Mouse (Mus musculus) right cerebral cortex, adult 2 months (tissue): ENCODE results near the gene Tal1.

Experiments used
- DNase-seq, 2 experiments: peaks; one replicate each; pipeline ENCODE4 v3.0.0; 2021 to 2022; ENCODE audit warnings: low spot score in 2 of 2

Gene Tal1

GRCm38 (mm10) chr4:115071668-115072067, 15.4 kb downstream of the Tal1 start:
- no peak for DNase-seq

- DNase-seq, result no peak
Measured at GRCm38 (mm10) chr4:115074789-115075188, 18.6 kb downstream of the Tal1 start.

- no peak for DNase-seq
Measured at GRCm38 (mm10) chr4:115075204-115075915, 19.1 kb downstream of the Tal1 start.

- peak in 1 of 2 experiments; percentile 17 for DNase-seq
Measured at GRCm38 (mm10) chr4:115078892-115079820, 22.9 kb downstream of the Tal1 start.

GRCm38 (mm10) chr4:115079821-115080349, 23.7 kb downstream of the Tal1 start:
- DNase-seq, result no peak

GRCm38 (mm10) chr4:115083031-115083430, 26.8 kb downstream of the Tal1 start:
- no peak for DNase-seq

- peak; percentile 61 to 71 for DNase-seq
Measured at GRCm38 (mm10) chr4:115085522-115086095, 29.4 kb downstream of the Tal1 start.

GRCm38 (mm10) chr4:115086257-115086656, 30.0 kb downstream of the Tal1 start:
- no peak for DNase-seq

- no peak for DNase-seq
Measured at GRCm38 (mm10) chr4:115086763-115087415, 30.7 kb downstream of the Tal1 start.

GRCm38 (mm10) chr4:115088611-115089338, 32.5 kb downstream of the Tal1 start, which contains the start of gene Pdzk1ip1:
Gene Pdzk1ip1, plus strand, starts transcription at chr4:115088708.
- DNase-seq, result no peak

- DNase-seq, result no peak
Measured at GRCm38 (mm10) chr4:115090592-115090991, 34.4 kb downstream of the Tal1 start.

GRCm38 (mm10) chr4:115091806-115092205, 35.6 kb downstream of the Tal1 start:
- DNase-seq, result no peak

- DNase-seq, result no peak
Measured at GRCm38 (mm10) chr4:115093331-115093864, 37.2 kb downstream of the Tal1 start.

GRCm38 (mm10) chr4:115094056-115094455, 37.8 kb downstream of the Tal1 start:
- no peak for DNase-seq

- peak in 1 of 2 experiments; percentile 9 for DNase-seq
Measured at GRCm38 (mm10) chr4:115095671-115096434, 39.6 kb downstream of the Tal1 start.

GRCm38 (mm10) chr4:115096435-115097145, 40.4 kb downstream of the Tal1 start:
- DNase-seq, result no peak

GRCm38 (mm10) chr4:115097146-115097496, 40.9 kb downstream of the Tal1 start:
- DNase-seq, result peak in 1 of 2 experiments; percentile 17

- peak; percentile 78 to 84 for DNase-seq
Measured at GRCm38 (mm10) chr4:115101682-115102081, 45.5 kb downstream of the Tal1 start.

GRCm38 (mm10) chr4:115103510-115103909, 47.3 kb downstream of the Tal1 start:
- DNase-seq, result peak; percentile 38 to 46
